Mouse (Mus musculus): Measurements from ENCODE around the gene Tcea2. TPM values are rescaled to one million over a fixed set of nuclear protein-coding genes. Genes with fewer than 3 reads are reported as not detected.

The Tcea2 gene
- polyA plus RNA-seq, 1 experiment from 2014 or later = 13.5 TPM

DNA sequence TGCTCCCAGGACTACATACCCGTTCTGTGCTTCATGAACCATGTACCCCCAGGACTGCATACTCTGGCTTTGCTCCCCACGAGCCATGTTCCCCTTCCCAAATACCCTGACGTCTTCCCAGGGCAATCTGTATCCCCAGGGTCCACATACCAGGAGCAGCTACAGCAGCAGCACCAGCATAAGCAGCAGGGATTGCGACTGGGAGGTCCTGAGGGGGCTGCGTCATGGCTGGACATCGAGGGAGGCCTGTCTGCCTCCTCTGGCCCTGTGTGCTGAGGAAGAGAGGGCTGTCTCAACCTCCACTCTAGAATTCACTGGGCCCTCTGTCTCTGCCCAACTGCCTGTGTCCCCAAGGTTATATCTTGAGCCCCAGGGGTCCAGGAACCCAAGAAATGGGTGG is 11.0 kb downstream of the Tcea2 start:
- H3K4me1 ChIP-seq (replicated peaks) = peaks cover 15% of the 10 kb centered on the region
- H3K4me3 ChIP-seq = no peak overlapping the region
- WGBS = 81% methylated on average over 6 of the region's 6 CpGs
- H3K27me3 ChIP-seq = no peaks in the 10 kb centered on the region
- H3K4me2 ChIP-seq = peak overlapping the region; percentile 28; the same call in 1 of the 2 replicates
- H3K27ac ChIP-seq = no peak overlapping the region
- no peak overlapping the region for H3K9ac ChIP-seq
- no peaks in the 10 kb centered on the region for H3K9me3 ChIP-seq (replicated peaks)
- ATAC-seq (replicated peaks; ENCODE audit: insufficient number of reproducible peaks, insufficient read depth, low FRiP score, low read depth) = no peak
- H3K36me3 ChIP-seq = peaks cover 18% of the 10 kb centered on the region

DNA sequence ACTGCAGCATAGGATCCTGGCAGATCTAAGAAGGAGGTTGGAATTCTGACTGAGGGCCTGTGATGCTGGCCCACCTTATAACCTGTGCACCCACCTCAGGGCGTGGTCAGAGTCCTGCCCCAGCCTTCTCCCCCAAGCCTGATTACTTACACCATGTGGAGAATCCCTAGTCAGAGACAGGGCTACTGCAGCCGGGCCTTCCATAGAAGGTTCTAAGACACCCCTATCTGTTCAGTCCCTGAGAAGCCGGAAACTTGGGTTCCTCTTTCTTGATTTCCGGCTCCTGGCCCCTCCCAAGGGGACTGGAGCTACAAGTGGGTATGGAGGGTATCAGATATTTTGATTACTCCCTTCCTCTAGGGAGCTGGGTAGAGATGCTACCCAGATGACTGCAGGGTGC is 11.5 kb downstream of the Tcea2 start:
- no peak overlapping the region for H3K9ac ChIP-seq
- H3K4me1 ChIP-seq (replicated peaks) = peaks cover 15% of the 10 kb centered on the region
- peaks cover 18% of the 10 kb centered on the region for H3K36me3 ChIP-seq
- ATAC-seq (replicated peaks; ENCODE audit: insufficient number of reproducible peaks, insufficient read depth, low FRiP score, low read depth) = no peak
- no peak overlapping the region for H3K27ac ChIP-seq
- peak overlapping the region; percentile 28; the same call in 1 of the 2 replicates for H3K4me2 ChIP-seq
- 81% methylated on average over 4 of the region's 4 CpGs for whole genome bisulfite sequencing
- no peak overlapping the region for H3K4me3 ChIP-seq
- no peaks in the 10 kb centered on the region for H3K9me3 ChIP-seq (replicated peaks)
- H3K27me3 ChIP-seq = no peaks in the 10 kb centered on the region

DNA sequence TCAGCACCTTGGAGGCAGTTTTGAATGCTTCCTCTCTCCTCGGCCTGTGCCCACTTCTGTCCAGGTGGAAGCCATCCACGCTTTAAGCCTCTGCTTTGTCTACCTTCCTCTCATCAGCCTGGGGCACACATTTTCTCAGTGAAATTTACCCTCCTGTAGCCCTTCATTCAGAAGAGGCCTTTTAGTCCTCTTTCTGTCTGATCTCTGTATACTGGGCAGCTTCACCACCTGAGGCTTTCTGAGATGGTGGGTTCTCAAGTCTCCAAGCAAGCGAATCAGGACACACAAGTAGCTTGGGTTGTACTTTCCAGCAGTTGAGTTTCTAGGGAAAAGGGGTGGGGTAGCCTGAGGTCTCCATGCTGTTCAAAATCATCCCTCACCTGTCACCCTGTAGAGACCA is 12.2 kb downstream of the Tcea2 start:
- Histone ChIP-seq H3K9me3 (replicated peaks) (no peaks in the 10 kb centered on the region), H3K4me2 (peak overlapping the region; percentile 93), H3K4me3 (peak overlapping the region; percentile 66; the same call in 1 of the 2 replicates), H3K27ac (no peak overlapping the region), H3K9ac (no peak overlapping the region), H3K27me3 (0 out of 2 replicates have a peak, but pooled peaks cover 3% of the 10 kb centered on the region), H3K36me3 (peaks cover 18% of the 10 kb centered on the region), H3K4me1 (replicated peaks) (peaks cover 15% of the 10 kb centered on the region)
- WGBS = 90% methylated on average over 3 of the region's 3 CpGs
- ATAC-seq (replicated peaks; ENCODE audit: insufficient number of reproducible peaks, insufficient read depth, low FRiP score, low read depth) = no peak

DNA sequence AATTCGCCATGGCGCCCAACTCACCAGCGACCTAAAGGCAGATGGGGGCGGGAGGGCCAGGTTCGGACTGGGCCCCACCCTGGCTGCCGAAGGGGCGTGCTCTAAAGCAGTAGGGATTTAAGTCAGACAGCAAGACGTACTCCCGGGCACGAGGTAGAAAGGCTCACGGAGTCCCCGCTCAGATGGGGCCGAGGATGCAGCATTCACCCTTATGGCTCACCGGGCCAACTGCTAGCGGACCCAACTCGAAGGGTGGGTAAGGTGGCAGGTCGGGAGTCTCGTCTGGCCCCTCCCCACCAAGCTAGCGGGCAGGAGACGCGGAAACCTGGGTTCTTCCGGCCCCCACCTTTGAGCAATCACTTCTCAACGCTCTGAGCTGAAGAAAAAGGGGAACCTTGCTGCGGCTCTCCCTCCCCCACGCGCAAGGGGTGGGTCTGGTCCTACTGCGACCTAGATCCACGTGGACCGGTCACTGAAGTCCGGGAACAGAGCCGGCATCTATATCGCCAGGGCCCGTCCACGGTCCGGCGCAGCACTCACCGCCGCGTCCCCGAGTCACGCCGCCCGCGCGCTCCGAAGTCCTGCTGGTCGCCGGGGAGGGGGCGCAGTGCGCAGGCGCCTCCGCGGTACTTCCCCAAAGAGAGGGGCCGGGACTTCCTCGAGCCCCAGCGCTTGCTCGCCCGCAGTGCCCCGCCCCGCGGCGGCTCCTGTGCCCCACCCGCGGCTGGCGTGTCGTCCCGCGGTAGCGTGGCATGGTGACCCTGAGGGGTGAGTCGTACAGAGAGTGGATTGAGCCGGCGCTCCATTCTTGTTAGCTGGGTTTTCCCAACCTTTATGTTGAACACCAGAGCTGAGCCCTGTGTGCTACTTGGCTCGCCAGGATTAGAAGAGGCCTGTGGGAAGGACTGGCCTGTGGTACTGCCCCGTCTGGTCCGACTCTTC is 13.5 kb downstream of the Tcea2 start, which contains the start of gene Rgs19:
TSS of gene Rgs19 (minus strand) at position 639 of the 942 bp plus-strand sequence.
- Histone ChIP-seq H3K4me1 (replicated peaks) (peaks cover 15% of the 10 kb centered on the region), H3K9me3 (replicated peaks) (no peaks in the 10 kb centered on the region)

DNA sequence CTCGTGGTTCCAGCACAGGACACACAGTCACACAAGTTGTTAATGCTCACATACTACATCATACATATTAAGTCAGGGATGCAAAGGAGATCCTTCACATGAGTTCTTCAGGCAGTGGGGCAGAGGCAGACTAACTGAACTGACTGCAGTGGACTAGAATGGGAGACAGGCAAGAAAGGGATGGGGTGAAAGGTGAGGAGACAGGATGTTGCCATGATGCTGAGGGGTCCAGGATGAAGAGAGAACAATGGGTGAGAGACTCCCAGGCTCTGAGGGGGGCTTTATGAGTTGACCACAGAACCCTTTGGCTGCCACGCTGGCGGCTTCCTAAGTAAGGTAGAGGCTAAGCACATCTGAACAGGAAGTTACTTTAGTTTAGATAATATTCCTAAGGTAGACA is 14.5 kb downstream of the Tcea2 start:
- H3K4me3 ChIP-seq = no peak overlapping the region
- no peak overlapping the region for H3K27ac ChIP-seq
- H3K4me2 ChIP-seq = peak overlapping the region; percentile 93; the same call in 1 of the 2 replicates
- WGBS = 84% methylated on average over 3 of the region's 3 CpGs
- H3K9ac ChIP-seq = no peak overlapping the region
- 0 out of 2 replicates have a peak, but pooled peaks cover 4% of the 10 kb centered on the region for H3K27me3 ChIP-seq
- ATAC-seq (replicated peaks; ENCODE audit: insufficient number of reproducible peaks, insufficient read depth, low FRiP score, low read depth) = no peak
- H3K36me3 ChIP-seq = peaks cover under 1% of the 10 kb centered on the region; the same call in 1 of the 2 replicates
- peaks cover 15% of the 10 kb centered on the region for H3K4me1 ChIP-seq (replicated peaks)
- no peaks in the 10 kb centered on the region for H3K9me3 ChIP-seq (replicated peaks)

More for the DNA sequence above, 13.5 kb downstream of the Tcea2 start, which contains the start of gene Rgs19:
- H3K27me3 ChIP-seq = 0 out of 2 replicates have a peak, but pooled peaks cover 4% of the 10 kb centered on the region
- peak; percentile 85 for ATAC-seq (replicated peaks; ENCODE audit: insufficient number of reproducible peaks, insufficient read depth, low FRiP score, low read depth)
- H3K9ac ChIP-seq = peak within 1 kb of the TSS; percentile 75
- peaks cover 10% of the 10 kb centered on the region for H3K36me3 ChIP-seq
- WGBS = under 1% methylated on average over 75 of the region's 75 CpGs
- H3K27ac ChIP-seq = peak within 1 kb of the TSS; percentile 33
- H3K4me3 ChIP-seq = peak within 1 kb of the TSS; percentile 66
- H3K4me2 ChIP-seq = peak within 1 kb of the TSS; percentile 93

DNA sequence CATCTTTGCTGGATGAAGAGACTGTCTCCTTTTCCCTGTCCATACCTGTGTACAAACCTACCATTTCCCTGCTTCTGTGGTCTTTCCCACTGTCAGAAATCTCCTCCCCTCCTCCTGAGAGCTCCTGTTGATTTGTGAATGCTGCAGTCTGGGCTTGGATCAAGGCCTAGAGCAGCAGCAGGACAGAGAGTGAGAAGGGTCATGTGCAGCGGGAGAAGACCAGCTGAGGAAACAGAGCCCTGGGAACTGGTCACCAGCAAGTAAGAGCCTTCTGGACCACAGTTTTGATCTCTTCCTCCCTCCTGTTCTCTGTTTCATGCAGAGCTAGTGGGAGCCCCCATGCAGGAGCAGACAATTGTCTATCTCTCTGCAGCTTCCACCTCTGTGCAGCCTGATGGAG is 15.7 kb downstream of the Tcea2 start:
- 60% methylated on average over 1 of the region's 1 CpGs for WGBS
- Histone ChIP-seq H3K36me3 (no peaks in the 10 kb centered on the region), H3K4me3 (no peak overlapping the region), H3K4me2 (no peak overlapping the region), H3K27ac (no peak overlapping the region), H3K9me3 (replicated peaks) (no peaks in the 10 kb centered on the region), H3K9ac (no peak overlapping the region), H3K27me3 (0 out of 2 replicates have a peak, but pooled peaks cover 4% of the 10 kb centered on the region), H3K4me1 (replicated peaks) (peaks cover 13% of the 10 kb centered on the region)
- ATAC-seq (replicated peaks; ENCODE audit: insufficient number of reproducible peaks, insufficient read depth, low FRiP score, low read depth) = no peak

DNA sequence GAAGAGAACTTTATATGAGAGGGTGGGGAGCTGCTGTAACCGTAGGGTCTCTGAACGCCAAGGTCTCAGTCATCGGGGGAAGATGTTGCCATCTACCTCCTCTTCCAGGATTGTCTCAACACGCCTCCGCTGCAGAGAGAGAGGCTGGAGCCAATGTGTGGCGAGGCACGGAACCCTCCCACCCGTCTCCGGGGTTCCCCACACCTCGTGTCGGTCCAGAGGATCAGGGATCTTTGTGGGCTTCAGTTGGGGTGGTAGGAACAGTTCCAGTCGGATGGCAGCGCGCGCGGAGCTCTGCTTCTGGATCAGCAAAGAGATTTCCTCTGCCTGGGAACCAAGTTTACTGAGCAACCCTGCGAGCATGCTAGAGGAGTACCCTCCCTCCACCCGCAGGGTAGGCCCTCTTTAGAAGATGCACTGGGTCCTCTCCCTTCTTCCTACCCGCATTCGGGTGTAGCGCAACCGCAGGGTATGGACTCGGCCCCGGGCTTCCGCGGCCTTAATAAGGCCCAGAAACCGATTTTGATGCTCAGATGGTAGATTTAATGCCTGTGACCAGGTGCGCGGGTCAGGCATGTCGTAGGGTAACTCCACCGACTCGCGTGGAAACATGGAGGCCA is 16.8 kb downstream of the Tcea2 start:
- no peak for ATAC-seq (replicated peaks; ENCODE audit: insufficient number of reproducible peaks, insufficient read depth, low FRiP score, low read depth)
- no peak overlapping the region for H3K4me2 ChIP-seq

DNA sequence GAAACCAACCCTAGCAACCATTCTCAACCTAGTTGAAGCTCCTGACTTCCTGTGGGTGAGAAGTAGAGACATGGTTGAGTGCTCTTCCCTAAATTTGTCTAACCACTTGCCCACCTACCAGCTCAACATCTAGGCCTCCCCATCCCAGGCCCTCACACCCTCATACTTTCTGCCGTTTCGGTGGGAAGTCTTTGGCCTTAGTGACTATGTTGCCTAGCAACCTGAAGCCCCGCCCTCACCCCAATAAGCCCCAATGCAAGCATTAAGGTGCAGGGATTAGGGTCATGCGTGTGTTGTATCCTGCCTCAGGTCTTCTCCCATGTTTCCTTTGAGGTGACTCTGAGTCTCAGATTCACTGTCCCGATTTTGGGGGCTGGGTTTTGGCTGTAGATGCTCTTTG is 18.1 kb downstream of the Tcea2 start, which contains the start of gene Lkaaear1:
TSS of gene Lkaaear1 (minus strand) at position 202 of the 400 bp plus-strand sequence.
- no peaks in the 10 kb centered on the region for H3K36me3 ChIP-seq
- no peak within 1 kb of the TSS for H3K4me2 ChIP-seq
- H3K9me3 ChIP-seq (replicated peaks) = no peaks in the 10 kb centered on the region
- H3K27ac ChIP-seq = no peak within 1 kb of the TSS
- H3K27me3 ChIP-seq = 0 out of 2 replicates have a peak, but pooled peaks cover 4% of the 10 kb centered on the region
- H3K4me1 ChIP-seq (replicated peaks) = peaks cover 4% of the 10 kb centered on the region
- whole genome bisulfite sequencing = 53% methylated on average over 5 of the region's 5 CpGs
- no peak for ATAC-seq (replicated peaks; ENCODE audit: insufficient number of reproducible peaks, insufficient read depth, low FRiP score, low read depth)
- H3K9ac ChIP-seq = no peak within 1 kb of the TSS
- no peak within 1 kb of the TSS for H3K4me3 ChIP-seq

More for the DNA sequence above, 16.8 kb downstream of the Tcea2 start:
- H3K4me3 ChIP-seq = no peak overlapping the region
- 0 out of 2 replicates have a peak, but pooled peaks cover 4% of the 10 kb centered on the region for H3K27me3 ChIP-seq
- no peaks in the 10 kb centered on the region for H3K9me3 ChIP-seq (replicated peaks)
- H3K27ac ChIP-seq = no peak overlapping the region
- peaks cover 13% of the 10 kb centered on the region for H3K4me1 ChIP-seq (replicated peaks)
- H3K9ac ChIP-seq = no peak overlapping the region
- 62% methylated on average over 33 of the region's 33 CpGs for WGBS
- no peaks in the 10 kb centered on the region for H3K36me3 ChIP-seq

DNA sequence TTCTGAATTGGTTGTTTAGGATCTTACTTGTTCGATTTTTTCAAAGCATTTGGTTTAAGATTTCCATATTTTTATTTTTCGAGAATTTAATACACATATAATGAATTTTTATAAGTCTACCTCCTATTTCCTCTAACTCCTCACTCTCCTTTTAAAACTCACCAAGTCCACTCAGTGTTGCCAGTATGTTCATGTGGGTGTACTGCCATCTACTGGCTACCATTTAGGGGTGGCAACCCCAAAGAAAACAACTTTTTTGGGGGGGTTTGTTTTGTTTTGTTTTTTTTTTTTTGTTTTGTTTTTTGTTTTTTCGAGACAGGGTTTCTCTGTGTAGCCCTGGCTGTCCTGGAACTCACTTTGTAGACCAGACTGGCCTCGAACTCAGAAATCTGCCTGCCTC is 26.6 kb downstream of the Tcea2 start:
- Histone ChIP-seq H3K27me3 (no peaks in the 10 kb centered on the region), H3K9ac (no peak overlapping the region), H3K27ac (no peak overlapping the region), H3K9me3 (replicated peaks) (no peaks in the 10 kb centered on the region), H3K4me3 (no peak overlapping the region), H3K4me1 (replicated peaks) (no peaks in the 10 kb centered on the region), H3K36me3 (no peaks in the 10 kb centered on the region), H3K4me2 (no peak overlapping the region)
- no peak for ATAC-seq (replicated peaks; ENCODE audit: insufficient number of reproducible peaks, insufficient read depth, low FRiP score, low read depth)
- WGBS = 29% methylated on average over 4 of the region's 4 CpGs

DNA sequence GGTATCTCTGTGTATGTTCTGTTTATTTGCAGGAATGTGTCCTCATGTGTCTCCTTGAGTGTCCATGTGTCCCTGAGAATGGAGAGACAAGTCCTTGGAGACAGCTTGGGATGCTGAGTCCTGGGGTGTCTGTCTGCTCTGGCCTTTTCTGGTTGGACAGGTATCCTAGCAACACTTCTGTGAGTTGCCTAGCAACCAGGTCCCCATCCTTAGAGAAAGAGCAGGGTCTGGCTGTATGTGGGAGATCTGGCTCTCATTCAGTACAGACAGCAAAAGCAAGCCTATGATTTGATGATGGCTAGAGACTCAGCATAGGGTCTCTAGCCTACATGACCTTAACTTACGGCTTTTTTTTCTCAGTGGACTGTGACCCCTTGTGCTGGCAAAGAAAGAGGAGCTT is 33.6 kb downstream of the Tcea2 start:
- Histone ChIP-seq H3K9ac (no peak overlapping the region), H3K9me3 (replicated peaks) (no peaks in the 10 kb centered on the region), H3K4me2 (no peak overlapping the region), H3K4me1 (replicated peaks) (peaks cover 13% of the 10 kb centered on the region), H3K27ac (no peak overlapping the region), H3K4me3 (no peak overlapping the region), H3K36me3 (no peaks in the 10 kb centered on the region), H3K27me3 (no peaks in the 10 kb centered on the region)
- no peak for ATAC-seq (replicated peaks; ENCODE audit: insufficient number of reproducible peaks, insufficient read depth, low FRiP score, low read depth)
- WGBS = 79% methylated on average over 1 of the region's 1 CpGs

DNA sequence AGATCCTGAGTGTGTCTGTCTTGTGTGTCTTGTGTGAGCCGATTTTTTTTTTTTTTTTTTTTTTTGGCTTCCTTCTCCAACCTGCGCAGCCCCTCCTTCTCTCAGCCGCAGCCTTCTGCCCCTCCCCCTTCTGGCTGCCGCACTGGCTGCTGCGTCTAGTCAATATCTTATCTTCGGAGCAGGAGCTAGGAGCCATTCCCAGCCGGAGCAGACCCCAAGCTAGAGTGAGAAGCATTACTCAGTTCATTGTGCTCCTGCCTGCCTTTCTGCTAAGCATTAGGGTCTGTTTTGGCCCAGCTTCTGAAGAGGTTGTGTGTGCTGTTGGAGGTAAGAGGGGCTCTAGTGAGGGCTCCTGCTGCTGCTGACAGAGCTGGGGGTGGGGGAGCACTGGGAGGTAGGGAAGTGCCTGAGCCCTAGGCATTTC is 34.8 kb downstream of the Tcea2 start, which contains the start of gene Oprl1:
TSS of gene Oprl1 (plus strand) at position 114 of the 424 bp plus-strand sequence.
- Histone ChIP-seq H3K9ac (peak within 1 kb of the TSS; percentile 28; the same call in 1 of the 2 replicates), H3K9me3 (replicated peaks) (no peaks in the 10 kb centered on the region), H3K36me3 (no peaks in the 10 kb centered on the region), H3K4me2 (peak within 1 kb of the TSS; percentile 57), H3K27ac (peak within 1 kb of the TSS; percentile 36; the same call in 1 of the 2 replicates), H3K4me1 (replicated peaks) (peaks cover 13% of the 10 kb centered on the region), H3K27me3 (no peaks in the 10 kb centered on the region), H3K4me3 (peak within 1 kb of the TSS; percentile 38)
- peak; percentile 53; the same call in 1 of the 2 replicates for ATAC-seq (replicated peaks; ENCODE audit: insufficient number of reproducible peaks, insufficient read depth, low FRiP score, low read depth)
- WGBS = 1% methylated on average over 7 of the region's 7 CpGs

All from heart, embryonic 15.5 days (tissue).